11 mouse cellular contexts compared by ENCODE assay signal in the genomic region with DNA sequence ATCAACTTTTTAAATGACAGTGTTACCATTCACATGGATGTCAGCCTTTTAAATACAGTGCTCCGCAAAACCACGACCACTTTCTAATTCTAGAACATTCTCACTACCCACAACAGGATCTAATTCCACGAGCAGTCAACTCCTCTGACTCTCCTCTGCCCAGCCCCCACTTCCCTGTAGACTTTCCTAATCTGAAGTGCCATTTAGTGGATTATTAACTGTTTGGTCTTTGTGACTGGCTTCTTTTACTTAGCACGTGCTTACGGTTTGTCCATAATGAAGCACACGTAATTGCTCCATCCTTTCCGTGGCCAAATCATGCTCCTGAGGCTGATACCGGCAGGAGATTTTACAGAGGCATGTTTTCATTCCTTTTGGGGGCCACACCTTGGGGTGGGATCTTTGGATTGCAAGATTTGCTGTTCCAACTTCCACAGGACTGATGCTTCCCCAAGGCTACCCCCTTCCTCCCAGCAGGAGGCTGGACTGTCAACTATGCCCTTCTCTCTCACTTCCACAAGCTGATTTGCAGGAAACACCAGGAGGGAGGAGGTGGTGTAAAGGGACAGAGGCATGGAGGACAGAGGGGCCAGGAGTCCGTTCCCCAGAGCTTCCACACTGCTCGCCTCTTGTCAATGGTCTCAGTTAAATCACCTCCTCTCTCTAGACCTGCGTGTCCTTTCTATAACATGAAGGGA. TPM values are rescaled to one million over a fixed set of nuclear protein-coding genes. Genes with fewer than 3 reads are reported as not detected.
DNase-seq lines count a peak whose midpoint lies in the region; ATAC-seq lines count a peak whose summit lies in the region.
"Had no signal": no experiment of that assay in that cellular context is flagged by ENCODE, and none has a peak within 500 bp of the region (broad histone marks: within the 10 kb centered on the region; RNA-seq: fewer than 3 reads in every experiment).

No protein-coding gene starts in this region.

- H3K4me1 ChIP-seq in heart, embryonic 10.5 days, result peaks cover 52% of the 10 kb centered on the region
- peaks cover 5% of the 10 kb centered on the region; the same call in 1 of the 2 replicates for H3K4me1 ChIP-seq in kidney, embryonic 15.5 days
- peaks cover 79% of the 10 kb centered on the region for H3K4me1 ChIP-seq in megakaryocyte, embryonic 14.5 days
- H3K4me1 ChIP-seq: limb, embryonic 12.5 days had no signal

- no peak overlapping the region for H3K9ac ChIP-seq in kidney, embryonic 15.5 days
- H3K9ac ChIP-seq: limb, embryonic 12.5 days; liver, embryonic 14.5 days had no signal

- H3K27me3 ChIP-seq in heart, embryonic 10.5 days (ENCODE audit: insufficient read depth, poor library complexity, severe bottlenecking), result no peaks in the 10 kb centered on the region
- no peaks in the 10 kb centered on the region for H3K27me3 ChIP-seq in kidney, embryonic 15.5 days
- H3K27me3 ChIP-seq in megakaryocyte, embryonic 14.5 days (replicated peaks), result no peaks in the 10 kb centered on the region
- H3K27me3 ChIP-seq: limb, embryonic 12.5 days had no signal

- H3K9me3 ChIP-seq in heart, embryonic 10.5 days, result no peaks in the 10 kb centered on the region
- H3K9me3 ChIP-seq in kidney, embryonic 15.5 days (replicated peaks), result no peaks in the 10 kb centered on the region
- H3K9me3 ChIP-seq in megakaryocyte, embryonic 14.5 days, result no peaks in the 10 kb centered on the region

- intact Hi-C loops in heart, postnatal 25 days (cut with DNase I), result no loop called here

- no peak overlapping the region for H3K4me3 ChIP-seq in heart, embryonic 10.5 days
- H3K4me3 ChIP-seq in kidney, embryonic 15.5 days (replicated peaks), result no peak overlapping the region
- H3K4me3 ChIP-seq in megakaryocyte, embryonic 14.5 days (replicated peaks), result peak overlapping the region; percentile 40
- H3K4me3 ChIP-seq: limb, embryonic 12.5 days had no signal

- WGBS in heart, embryonic 10.5 days, result 71% methylated on average over 11 of the region's 11 CpGs
- 88% methylated on average over 11 of the region's 11 CpGs for WGBS in kidney, embryonic 15.5 days

- no peak for DNase-seq in heart, embryonic 10.5 days (ENCODE audit: low spot score)
- DNase-seq in heart, postnatal 25 days (ENCODE audit: low spot score), result no peak
- peak; percentile 73 for DNase-seq in kidney, adult 9 months
- no peak for DNase-seq in neural tube, embryonic 10.5 days (ENCODE audit: extremely low spot score, low spot score)
- DNase-seq: cerebellum, adult 11-12 months had no signal

- peaks cover 16% of the 10 kb centered on the region for H3K36me3 ChIP-seq in heart, embryonic 10.5 days
- peaks cover 17% of the 10 kb centered on the region; the same call in 1 of the 2 replicates for H3K36me3 ChIP-seq in kidney, embryonic 15.5 days
- peaks cover 41% of the 10 kb centered on the region for H3K36me3 ChIP-seq in megakaryocyte, embryonic 14.5 days (replicated peaks; ENCODE audit: low read length)

- H3K27ac ChIP-seq in heart, embryonic 10.5 days, result peak overlapping the region; percentile 78; the same call in 1 of the 2 replicates
- H3K27ac ChIP-seq in kidney, embryonic 15.5 days, result no peak overlapping the region; the same call in 1 of the 2 replicates
- H3K27ac ChIP-seq: limb, embryonic 12.5 days; liver, embryonic 14.5 days had no signal

- no peak for ATAC-seq in kidney, embryonic 15.5 days (replicated peaks; ENCODE audit: low FRiP score)
- no peak for ATAC-seq in megakaryocyte, adult 5-6 weeks (ENCODE audit: poor library complexity, severe bottlenecking)
- no peak for ATAC-seq in erythroid progenitor cell, adult 5-6 weeks (replicated peaks; ENCODE audit: low FRiP score, poor library complexity, severe bottlenecking)

- H3K4me2 ChIP-seq in kidney, embryonic 15.5 days, result no peak overlapping the region
- H3K4me2 ChIP-seq: limb, embryonic 12.5 days had no signal

RNA-seq across cellular contexts. Expression of gene Lgmn, which starts 16.8 kb away (rescaled TPM):
- polyA plus RNA-seq in heart, embryonic 10.5 days (2016; fragmentation: Nextera tagmentation; extraction: Ambion mirVana), result 84.4 and 111 TPM in 2 replicates
- 10 to 100 TPM; 62.2 to 72.2 TPM for total RNA-seq in heart, postnatal 25 days (2021)
- polyA plus RNA-seq in kidney, embryonic 15.5 days (2015; fragmentation: Nextera tagmentation; extraction: Ambion mirVana), result 120 and 121 TPM in 2 replicates
- 3.4 and 40.6 TPM in 2 replicates for polyA plus RNA-seq in megakaryocyte, embryonic 14.5 days (2012; ENCODE audit: insufficient read depth, low replicate concordance)
- 37.6 and 39.2 TPM in 2 replicates for total RNA-seq in megakaryocyte, adult 5-6 weeks (2015)
- total RNA-seq in megakaryocyte, adult 5-6 weeks (2017), result 28.7 and 33.0 TPM in 2 replicates
- total RNA-seq in erythroid progenitor cell, adult 5-6 weeks (2015; ENCODE audit: low replicate concordance), result 16.3 and 28.1 TPM in 2 replicates
- total RNA-seq in erythroid progenitor cell, adult 5-6 weeks (2017; ENCODE audit: low replicate concordance), result 13.1 and 17.7 TPM in 2 replicates

RNA-seq across cellular contexts. Expression of gene Golga5, which starts 46.2 kb away (rescaled TPM):
- polyA plus RNA-seq in heart, embryonic 10.5 days (2016; fragmentation: Nextera tagmentation; extraction: Ambion mirVana), result 25.7 and 26.1 TPM in 2 replicates
- 10 to 100 TPM; 23.8 to 24.4 TPM for total RNA-seq in heart, postnatal 25 days (2021)
- polyA plus RNA-seq in kidney, embryonic 15.5 days (2015; fragmentation: Nextera tagmentation; extraction: Ambion mirVana), result 35.2 and 38.5 TPM in 2 replicates
- polyA plus RNA-seq in megakaryocyte, embryonic 14.5 days (2012; ENCODE audit: insufficient read depth, low replicate concordance), result 1.2 and 3.4 TPM in 2 replicates
- total RNA-seq in megakaryocyte, adult 5-6 weeks (2015), result 24.1 and 26.3 TPM in 2 replicates
- total RNA-seq in megakaryocyte, adult 5-6 weeks (2017), result 67.6 and 87.1 TPM in 2 replicates
- 11.9 and 15.9 TPM in 2 replicates for total RNA-seq in erythroid progenitor cell, adult 5-6 weeks (2015; ENCODE audit: low replicate concordance)
- total RNA-seq in erythroid progenitor cell, adult 5-6 weeks (2017; ENCODE audit: low replicate concordance), result 20.3 and 20.7 TPM in 2 replicates
